Mouse (Mus musculus) limb, embryonic 12.5 days (tissue): ENCODE data around the gene Pax2. TPM values are rescaled to one million over a fixed set of nuclear protein-coding genes. Genes with fewer than 3 reads are reported as not detected.

Experiments used
- ATAC-seq: fragments of 200-750 bp; cut with Nextera tagmentation; 2 replicates; pipeline ENCODE4 v1.8.0; 2017; ENCODE audit warnings: low read depth, moderate TSS enrichment; ENCODE audit not compliant: insufficient number of reproducible peaks, insufficient read depth, low FRiP score, low TSS enrichment
- H3K27ac ChIP-seq: fragments of 300-500 bp; sonication (generic); 2 replicates; pipeline ENCODE4 v1.5.1; 2016; ENCODE audit warnings: mild to moderate bottlenecking, moderate library complexity
- H3K27me3 ChIP-seq: fragments of 300-500 bp; sonication (generic); 2 replicates; pipeline ENCODE4 v1.6.1; 2016; ENCODE audit warnings: mild to moderate bottlenecking, moderate library complexity
- H3K36me3 ChIP-seq: fragments of 300-500 bp; sonication (generic); 2 replicates; pipeline ENCODE4 v1.6.1; 2016; ENCODE audit warnings: mild to moderate bottlenecking, moderate library complexity
- H3K4me1 ChIP-seq: fragments of 300-500 bp; sonication (generic); replicated peaks from 2 replicates; pipeline ENCODE4 v1.6.1; 2016
- H3K4me2 ChIP-seq: fragments of 300-500 bp; sonication (generic); 2 replicates; pipeline ENCODE4 v1.6.1; 2016; ENCODE audit warnings: mild to moderate bottlenecking, moderate library complexity
- H3K4me3 ChIP-seq: fragments of 300-500 bp; sonication (generic); replicated peaks from 2 replicates; pipeline ENCODE4 v1.5.1; 2016; ENCODE audit warnings: mild to moderate bottlenecking
- H3K9ac ChIP-seq: fragments of 300-500 bp; sonication (generic); replicated peaks from 2 replicates; pipeline ENCODE4 v1.6.1; 2016; ENCODE audit warnings: mild to moderate bottlenecking, moderate library complexity
- H3K9me3 ChIP-seq: fragments of 300-500 bp; sonication (generic); 2 replicates; pipeline ENCODE4 v1.6.1; 2016; ENCODE audit warnings: mild to moderate bottlenecking, moderate library complexity
- WGBS: fragments of 180-500 bp; shearing (Covaris S2); methylation state at CpG from one replicate; pipeline ENCODE4 v1.1.7; 2016; 5-methylcytosine and 5-hydroxymethylcytosine counted together
- polyA plus RNA-seq: library from polyadenylated mRNA; unstranded; fragments of >200 nt; fragmentation: Nextera tagmentation; extraction: Ambion mirVana; gene quantifications from 2 replicates; pipeline ENCODE4 v1.2.1, GENCODE M21; 2016

Pax2 gene
- polyA plus RNA-seq, 1 experiment from 2014 or later, result not detected

DNA sequence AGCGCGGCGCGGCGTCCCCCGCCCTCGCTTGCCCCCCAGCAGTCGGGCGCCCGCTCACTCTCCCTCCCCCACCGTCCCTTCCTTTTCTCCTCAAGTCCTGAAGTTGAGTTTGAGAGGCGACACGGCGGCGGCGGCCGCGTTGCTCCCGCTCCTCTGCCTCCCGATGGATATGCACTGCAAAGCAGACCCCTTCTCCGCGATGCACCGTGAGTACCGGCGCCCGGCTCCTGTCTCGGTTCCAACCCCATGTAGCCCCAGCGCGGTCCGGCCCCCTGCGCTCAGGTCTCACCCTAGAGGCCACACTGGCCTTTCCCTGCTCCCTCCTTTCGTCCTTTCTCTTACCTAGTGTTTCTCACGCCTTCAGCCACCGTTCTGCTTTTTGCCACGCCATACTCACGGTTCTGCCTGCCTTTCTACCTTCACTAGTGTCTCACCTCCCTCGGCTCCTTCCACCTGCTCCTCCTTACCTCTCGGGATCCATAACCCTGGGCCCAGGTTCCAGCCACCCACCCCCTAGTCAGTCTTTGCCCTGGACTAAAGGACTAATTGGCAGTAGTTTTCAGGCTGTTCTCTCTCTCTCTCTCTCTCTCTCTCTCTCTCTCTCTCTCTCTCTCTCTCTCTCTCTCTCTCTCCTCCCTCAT, 1.5 kb downstream of the Pax2 start:
- no peaks in the 10 kb centered on the region for H3K36me3 ChIP-seq
- ATAC-seq, result no peak
- H3K27ac ChIP-seq, result no peak overlapping the region
- H3K4me2 ChIP-seq, result peak overlapping the region; percentile 54
- 1% methylated on average over 38 of the region's 38 CpGs for WGBS
- peaks cover 38% of the 10 kb centered on the region for H3K4me1 ChIP-seq
- no peaks in the 10 kb centered on the region for H3K9me3 ChIP-seq
- H3K4me3 ChIP-seq, result peak overlapping the region; percentile 37
- H3K9ac ChIP-seq, result peak overlapping the region; percentile 31
- H3K27me3 ChIP-seq, result peaks cover 95% of the 10 kb centered on the region

DNA sequence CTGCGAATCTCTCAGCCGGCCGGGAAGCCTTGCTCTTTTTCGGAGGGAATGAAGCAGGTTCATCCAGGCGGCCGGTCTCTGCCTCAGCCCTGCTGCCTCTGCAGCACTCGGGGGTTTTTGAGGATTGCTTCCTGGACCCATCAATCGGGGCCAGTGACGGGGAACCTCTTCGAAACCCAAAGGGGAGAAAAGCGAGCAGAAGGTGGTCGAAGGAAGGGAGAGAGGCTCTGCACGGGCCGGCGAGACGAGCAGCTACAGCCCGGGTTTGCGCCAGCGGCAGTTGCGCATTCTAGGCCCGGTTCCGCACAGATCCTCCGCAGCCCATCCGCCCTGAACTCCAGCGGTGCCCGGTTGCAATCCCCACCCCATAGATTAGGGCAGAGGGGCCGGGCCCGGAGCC, 3.0 kb downstream of the Pax2 start:
- no peak for ATAC-seq
- Histone ChIP-seq H3K9ac (no peak overlapping the region), H3K9me3 (no peaks in the 10 kb centered on the region), H3K27me3 (peaks cover 95% of the 10 kb centered on the region), H3K36me3 (no peaks in the 10 kb centered on the region), H3K4me2 (no peak overlapping the region), H3K27ac (no peak overlapping the region), H3K4me3 (no peak overlapping the region), H3K4me1 (peaks cover 29% of the 10 kb centered on the region)
- 1% methylated on average over 28 of the region's 28 CpGs for WGBS

DNA sequence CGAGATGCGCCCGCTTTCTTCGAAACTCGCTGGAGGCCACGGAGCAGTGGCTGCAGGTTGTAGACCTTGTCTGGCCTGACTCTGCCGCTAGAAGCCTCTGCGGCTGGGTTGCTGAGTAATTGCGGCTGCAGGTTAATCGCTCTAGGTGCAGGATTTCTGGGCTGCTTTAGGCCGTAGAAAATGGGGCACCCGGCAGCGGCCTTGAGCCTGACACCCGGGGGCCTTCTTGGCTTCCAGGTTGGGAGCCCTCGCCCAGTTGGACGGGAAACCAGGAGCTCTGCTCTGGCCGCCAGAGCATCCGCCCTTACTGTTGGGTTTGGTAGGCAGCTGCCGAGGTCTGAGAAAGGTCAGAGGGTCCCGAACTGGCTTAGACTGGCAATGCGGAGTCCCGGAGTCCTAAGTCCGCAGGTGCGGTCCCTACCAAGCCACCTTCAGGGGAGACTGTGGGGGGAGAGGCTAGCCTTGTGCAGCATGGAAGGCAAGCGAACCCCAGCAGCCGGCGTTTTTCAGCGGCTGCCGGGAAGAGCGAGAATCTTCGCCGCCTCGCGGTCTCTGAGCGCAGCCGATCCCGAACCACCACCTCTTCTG, 3.8 kb downstream of the Pax2 start:
- Histone ChIP-seq H3K4me1 (peaks cover 29% of the 10 kb centered on the region), H3K4me2 (no peak overlapping the region), H3K27ac (no peak overlapping the region), H3K4me3 (no peak overlapping the region), H3K9ac (no peak overlapping the region), H3K27me3 (peaks cover 95% of the 10 kb centered on the region), H3K9me3 (no peaks in the 10 kb centered on the region), H3K36me3 (no peaks in the 10 kb centered on the region)
- no peak for ATAC-seq
- WGBS, result under 1% methylated on average over 37 of the region's 37 CpGs

DNA sequence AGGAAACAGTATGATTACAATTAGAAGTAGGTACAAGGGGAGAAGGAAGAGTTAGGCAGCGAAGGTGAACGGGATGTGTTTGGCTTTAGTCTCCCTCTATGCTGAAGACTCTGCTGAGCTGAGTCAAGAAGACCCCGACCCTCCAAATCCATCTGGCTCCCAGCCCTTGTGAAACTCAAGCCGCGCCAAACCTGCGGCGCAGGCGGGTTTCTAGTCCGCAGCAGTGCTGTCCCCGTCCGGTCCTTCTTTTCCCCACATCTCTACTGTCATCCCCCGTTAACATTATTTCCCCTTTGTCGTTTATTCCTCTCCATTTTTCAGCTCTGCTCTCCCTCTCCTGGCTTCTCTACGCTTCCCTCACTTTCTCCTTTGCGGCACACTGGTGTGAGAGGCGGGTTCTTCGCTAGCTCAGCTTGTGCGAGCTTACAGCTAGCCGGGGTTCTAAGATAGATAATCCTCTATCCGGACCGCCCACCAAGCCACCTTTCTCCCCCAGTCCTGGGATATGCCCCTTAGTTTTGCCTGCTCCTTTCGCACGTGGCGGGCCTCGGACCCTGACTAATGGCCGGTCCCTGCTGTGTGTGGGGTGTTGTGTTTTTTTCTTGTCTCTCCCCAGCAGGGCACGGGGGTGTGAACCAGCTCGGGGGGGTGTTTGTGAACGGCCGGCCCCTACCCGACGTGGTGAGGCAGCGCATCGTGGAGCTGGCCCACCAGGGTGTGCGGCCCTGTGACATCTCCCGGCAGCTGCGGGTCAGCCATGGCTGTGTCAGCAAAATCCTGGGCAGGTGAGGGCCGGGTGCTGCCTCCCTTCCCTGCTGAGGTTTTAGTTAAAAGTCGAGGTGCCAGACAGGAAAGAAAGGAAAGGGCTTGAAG, 4.7 kb downstream of the Pax2 start:
- no peaks in the 10 kb centered on the region for H3K36me3 ChIP-seq
- no peak overlapping the region for H3K9ac ChIP-seq
- 0 out of 2 replicates have a peak, but pooled peaks have one; percentile 26 for ATAC-seq
- WGBS, result under 1% methylated on average over 39 of the region's 39 CpGs
- peaks cover 95% of the 10 kb centered on the region for H3K27me3 ChIP-seq
- H3K4me2 ChIP-seq, result no peak overlapping the region
- no peak overlapping the region for H3K27ac ChIP-seq
- H3K4me3 ChIP-seq, result no peak overlapping the region; the same call in 1 of the 2 replicates
- no peaks in the 10 kb centered on the region for H3K9me3 ChIP-seq
- peaks cover 25% of the 10 kb centered on the region for H3K4me1 ChIP-seq

DNA sequence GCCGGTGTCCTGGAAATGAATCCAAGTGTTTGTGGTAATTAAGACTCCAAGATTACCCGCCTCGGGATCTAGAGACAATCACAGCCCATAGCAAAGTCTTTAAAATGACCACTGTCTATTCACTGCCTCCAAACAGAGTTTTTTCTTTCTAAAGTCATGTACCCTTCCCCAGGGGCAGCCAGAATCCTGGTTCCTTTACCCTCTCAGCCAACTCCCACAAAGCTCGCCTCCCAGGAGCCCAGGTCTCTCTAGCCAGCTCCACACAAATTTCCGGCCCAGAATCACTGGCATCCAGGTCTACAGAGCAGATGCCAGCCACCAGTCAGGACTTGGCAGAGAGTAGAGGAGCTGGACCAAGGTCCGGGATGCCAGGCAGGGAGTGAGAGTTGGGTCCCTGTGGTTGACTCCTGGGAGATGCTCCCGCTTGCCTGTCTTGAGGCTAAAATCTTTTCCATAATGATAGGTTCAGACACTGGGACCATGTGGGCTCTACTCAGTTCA, 6.3 kb downstream of the Pax2 start:
- Histone ChIP-seq H3K9ac (no peak overlapping the region), H3K4me1 (peaks cover 8% of the 10 kb centered on the region), H3K27ac (no peak overlapping the region), H3K36me3 (no peaks in the 10 kb centered on the region), H3K4me3 (no peak overlapping the region), H3K9me3 (no peaks in the 10 kb centered on the region), H3K27me3 (peaks cover 94% of the 10 kb centered on the region), H3K4me2 (no peak overlapping the region)
- no peak for ATAC-seq
- WGBS, result 25% methylated on average over 7 of the region's 7 CpGs

DNA sequence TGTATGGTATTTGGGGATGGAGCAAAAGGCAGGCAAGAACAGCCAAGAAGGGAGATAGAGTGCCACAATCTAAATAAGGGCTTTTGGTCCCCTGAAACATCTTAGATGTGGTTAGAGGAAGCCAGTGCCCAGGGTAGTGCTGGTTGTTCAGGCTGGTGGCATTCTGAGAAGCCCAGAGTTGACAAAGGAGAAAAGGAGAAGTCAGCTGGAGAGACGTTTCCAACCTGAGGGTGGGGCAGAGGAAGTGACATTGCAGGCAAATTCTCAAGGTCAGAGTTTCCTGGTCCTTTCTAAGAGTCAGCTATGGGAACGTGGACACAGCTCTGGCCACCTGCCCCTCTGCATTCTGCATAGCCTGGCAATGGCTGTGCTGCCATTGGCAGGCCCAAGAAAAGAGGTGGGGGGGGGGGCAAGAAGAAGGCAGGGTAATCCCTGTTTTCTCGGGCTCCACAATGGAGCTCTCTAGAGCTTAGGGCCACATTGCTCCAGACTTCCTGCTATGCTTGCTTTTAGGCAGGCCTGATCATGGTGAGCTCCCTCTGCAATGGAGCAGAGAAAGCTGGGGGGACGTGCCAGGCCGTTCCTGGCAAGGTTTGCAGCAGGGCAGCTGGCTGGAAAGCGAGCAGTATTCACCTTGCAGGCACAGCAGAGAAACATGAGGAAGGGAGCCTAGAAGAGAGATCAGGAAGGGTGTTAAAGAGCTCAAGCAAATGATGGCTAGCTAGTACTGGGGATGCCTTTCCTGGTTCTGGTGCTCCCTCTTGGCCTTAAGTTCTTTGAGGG, 14.6 kb downstream of the Pax2 start:
- H3K4me2 ChIP-seq, result no peak overlapping the region
- H3K27me3 ChIP-seq, result peaks cover 73% of the 10 kb centered on the region
- H3K27ac ChIP-seq, result no peak overlapping the region
- 72% methylated on average over 6 of the region's 6 CpGs for WGBS
- no peaks in the 10 kb centered on the region for H3K36me3 ChIP-seq
- no peak overlapping the region for H3K9ac ChIP-seq
- no peaks in the 10 kb centered on the region for H3K9me3 ChIP-seq
- no peak overlapping the region for H3K4me3 ChIP-seq
- H3K4me1 ChIP-seq, result no peaks in the 10 kb centered on the region
- ATAC-seq, result no peak

DNA sequence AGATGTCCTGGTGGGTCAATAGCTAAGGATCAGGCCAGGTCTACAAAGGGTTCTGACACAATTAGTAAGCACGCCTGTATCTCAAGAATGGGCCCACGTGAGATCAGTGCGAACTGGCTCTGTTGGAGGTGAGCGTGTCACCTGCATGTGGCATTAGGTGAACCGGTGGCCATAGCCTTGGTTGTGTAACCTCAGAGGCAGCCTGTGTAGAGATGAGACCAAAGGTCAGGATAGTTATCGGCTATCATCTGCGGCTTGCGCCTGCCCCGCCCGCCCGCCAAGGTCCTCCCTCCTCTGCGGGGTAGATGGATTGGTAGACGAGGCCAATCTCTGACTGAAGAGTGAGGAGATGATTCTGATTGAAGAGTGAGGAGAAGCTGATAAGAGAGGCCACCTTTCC, 15.7 kb downstream of the Pax2 start:
- whole genome bisulfite sequencing, result 82% methylated on average over 13 of the region's 13 CpGs
- Histone ChIP-seq H3K4me3 (no peak overlapping the region), H3K4me2 (no peak overlapping the region)

DNA sequence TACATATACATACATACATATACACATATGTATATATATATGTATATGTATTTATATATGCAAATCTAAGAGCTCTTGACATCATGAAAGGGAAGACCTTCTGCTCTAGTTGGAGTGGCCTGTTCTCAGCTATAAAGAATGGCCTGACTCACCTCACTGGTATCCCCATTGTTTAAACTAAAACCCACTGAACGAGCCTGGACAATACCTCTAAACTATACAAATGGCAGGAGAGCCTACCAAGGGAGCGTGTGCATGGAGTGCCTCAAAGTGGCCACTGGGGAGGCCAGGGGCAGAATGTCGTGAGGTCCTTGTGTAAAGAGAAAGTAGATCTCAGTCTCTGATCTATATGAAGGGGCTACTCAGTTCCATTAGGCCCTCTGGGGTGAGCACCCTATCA, 26.1 kb downstream of the Pax2 start:
- peaks cover 56% of the 10 kb centered on the region for H3K27me3 ChIP-seq
- no peak overlapping the region for H3K4me2 ChIP-seq
- H3K4me3 ChIP-seq, result no peak overlapping the region
- no peaks in the 10 kb centered on the region for H3K36me3 ChIP-seq
- 64% methylated on average over 3 of the region's 3 CpGs for WGBS
- no peaks in the 10 kb centered on the region for H3K4me1 ChIP-seq
- no peaks in the 10 kb centered on the region for H3K9me3 ChIP-seq
- no peak overlapping the region for H3K27ac ChIP-seq
- ATAC-seq, result no peak
- no peak overlapping the region for H3K9ac ChIP-seq

More for the DNA sequence above, 15.7 kb downstream of the Pax2 start:
- no peak overlapping the region for H3K9ac ChIP-seq
- peaks cover 63% of the 10 kb centered on the region for H3K27me3 ChIP-seq
- no peaks in the 10 kb centered on the region for H3K9me3 ChIP-seq
- H3K36me3 ChIP-seq, result no peaks in the 10 kb centered on the region
- H3K4me1 ChIP-seq, result no peaks in the 10 kb centered on the region
- no peak overlapping the region for H3K27ac ChIP-seq
- no peak for ATAC-seq

DNA sequence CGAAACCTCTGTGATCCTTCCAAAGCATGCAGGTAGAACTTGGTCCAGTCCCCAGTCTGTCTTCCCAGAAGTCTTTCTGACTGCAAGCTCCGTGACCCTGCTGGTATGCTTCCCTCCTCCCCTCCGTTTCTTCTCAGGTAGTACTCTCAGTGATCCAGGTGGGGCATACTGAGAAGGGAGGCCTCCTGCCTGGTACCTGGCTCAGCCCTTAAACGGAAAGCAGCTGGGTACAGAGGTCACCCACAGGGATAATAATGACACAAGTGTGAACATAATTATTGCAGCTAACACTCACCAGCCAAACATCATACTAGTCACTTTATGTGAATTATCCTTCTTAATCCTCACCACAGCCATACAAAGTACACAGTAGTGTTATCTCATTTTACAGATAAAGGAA, 28.5 kb downstream of the Pax2 start:
- peaks cover 73% of the 10 kb centered on the region for H3K27me3 ChIP-seq
- H3K4me1 ChIP-seq, result no peaks in the 10 kb centered on the region
- 45% methylated on average over 4 of the region's 4 CpGs for WGBS
- H3K4me2 ChIP-seq, result no peak overlapping the region
- H3K4me3 ChIP-seq, result no peak overlapping the region
- no peak for ATAC-seq
- H3K27ac ChIP-seq, result no peak overlapping the region
- H3K36me3 ChIP-seq, result no peaks in the 10 kb centered on the region
- H3K9ac ChIP-seq, result no peak overlapping the region
- no peaks in the 10 kb centered on the region for H3K9me3 ChIP-seq

DNA sequence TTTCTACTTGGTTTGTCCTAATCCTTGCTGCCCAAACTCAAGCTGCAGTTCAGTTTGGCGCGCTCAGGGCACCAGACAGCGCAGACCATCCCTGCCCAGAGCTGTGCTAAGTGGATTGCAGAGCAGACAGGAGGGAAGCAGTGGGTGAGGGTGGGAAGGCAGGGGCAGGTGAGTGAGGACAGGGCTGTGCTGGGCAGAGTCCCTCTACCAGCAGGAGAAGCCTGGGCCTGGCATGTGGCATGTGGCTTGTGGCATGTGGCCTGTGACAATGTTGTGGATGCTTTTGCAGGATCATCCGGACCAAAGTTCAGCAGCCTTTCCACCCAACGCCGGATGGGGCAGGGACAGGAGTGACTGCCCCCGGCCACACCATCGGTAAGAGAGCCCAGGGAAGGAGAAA, 32.6 kb downstream of the Pax2 start:
- Histone ChIP-seq H3K4me3 (no peak overlapping the region), H3K27me3 (peaks cover 84% of the 10 kb centered on the region), H3K9me3 (no peaks in the 10 kb centered on the region), H3K9ac (no peak overlapping the region), H3K36me3 (no peaks in the 10 kb centered on the region), H3K27ac (no peak overlapping the region), H3K4me2 (no peak overlapping the region), H3K4me1 (no peaks in the 10 kb centered on the region)
- no peak for ATAC-seq
- 87% methylated on average over 8 of the region's 8 CpGs for WGBS

DNA sequence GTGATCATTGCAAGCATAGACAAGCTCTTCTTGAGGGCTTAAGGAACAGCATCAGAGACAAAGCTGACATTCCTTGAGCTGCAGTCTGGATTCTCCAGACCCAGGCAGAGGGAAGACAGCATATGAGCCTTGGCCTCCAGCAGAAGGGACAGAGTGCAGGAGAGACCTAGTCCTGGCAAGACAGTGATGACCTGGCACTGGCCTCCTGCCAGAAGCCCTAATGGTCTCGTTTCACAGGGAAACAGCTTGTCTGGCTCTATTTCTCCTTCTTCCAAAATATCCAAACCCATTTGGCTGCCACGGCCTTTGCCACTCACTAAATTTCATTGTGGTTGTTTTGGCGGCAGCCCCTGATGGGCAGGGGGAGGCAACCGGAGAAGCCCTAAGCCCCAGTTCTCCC, 36.1 kb downstream of the Pax2 start:
- Histone ChIP-seq H3K9me3 (no peaks in the 10 kb centered on the region), H3K27ac (no peak overlapping the region), H3K27me3 (peaks cover 67% of the 10 kb centered on the region), H3K4me3 (no peak overlapping the region), H3K9ac (no peak overlapping the region), H3K4me1 (peaks cover 1% of the 10 kb centered on the region), H3K36me3 (no peaks in the 10 kb centered on the region), H3K4me2 (no peak overlapping the region)
- WGBS, result 81% methylated on average over 4 of the region's 4 CpGs
- ATAC-seq, result no peak
